Mouse (Mus musculus) bone marrow, adult 2 months (tissue): ENCODE data around the gene Cnr2.

Source experiments
- CTCF ChIP-seq: fragments of 200-500 bp; IDR thresholded peaks from 2 replicates; pipeline ENCODE4 v1.5.1; 2011; ENCODE audit warnings: low read length, control low read depth; ENCODE audit not compliant: control insufficient read depth, insufficient read depth
- POLR2A ChIP-seq: fragments of 200-500 bp; IDR thresholded peaks from 2 replicates; pipeline ENCODE4 v1.6.1; 2011; ENCODE audit warnings: low read depth, mild to moderate bottlenecking, control low read depth, low read length, borderline replicate concordance; ENCODE audit not compliant: control insufficient read depth

DNA sequence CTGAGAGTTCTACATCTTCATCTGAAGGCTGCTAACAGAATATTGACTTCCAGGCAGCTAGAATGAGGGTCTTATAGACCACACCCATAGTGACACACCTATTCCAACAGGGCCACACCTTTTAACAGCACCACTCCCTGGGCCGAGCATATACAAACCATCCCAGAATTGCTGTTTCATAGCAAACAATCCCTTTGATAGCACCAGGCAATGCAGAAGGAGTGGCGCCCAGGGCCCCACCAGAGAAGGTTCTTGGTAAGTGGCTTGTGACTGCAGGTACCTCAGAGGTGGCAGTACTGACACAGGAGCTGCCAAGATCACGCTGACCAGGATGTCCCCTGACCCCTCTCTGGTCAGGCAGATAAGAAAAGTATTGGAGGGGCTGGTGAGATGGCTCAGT lies 58.0 kb downstream of the Cnr2 start:
- TF ChIP-seq CTCF: no peak
- no peak for TF ChIP-seq POLR2A
